Mouse (Mus musculus): ENCODE data around the gene Prps2.
A peak's percentile ranks its signal among the peaks of the same experiment; 100 is the strongest.
"Not testable (repeated sequence)": the region's sequence is repeated elsewhere in the genome, so short reads cannot be mapped to it uniquely, and the experiment has no call there.

Gene Prps2

GRCm38 (mm10) chrX:167323742-167324141, 58.8 kb downstream of the Prps2 start:
- DNase-seq (ENCODE audit: low spot score) = no peak

- DNase-seq (ENCODE audit: low spot score) = no peak
Observed at GRCm38 (mm10) chrX:167321233-167321806, 61.2 kb downstream of the Prps2 start.

DNA sequence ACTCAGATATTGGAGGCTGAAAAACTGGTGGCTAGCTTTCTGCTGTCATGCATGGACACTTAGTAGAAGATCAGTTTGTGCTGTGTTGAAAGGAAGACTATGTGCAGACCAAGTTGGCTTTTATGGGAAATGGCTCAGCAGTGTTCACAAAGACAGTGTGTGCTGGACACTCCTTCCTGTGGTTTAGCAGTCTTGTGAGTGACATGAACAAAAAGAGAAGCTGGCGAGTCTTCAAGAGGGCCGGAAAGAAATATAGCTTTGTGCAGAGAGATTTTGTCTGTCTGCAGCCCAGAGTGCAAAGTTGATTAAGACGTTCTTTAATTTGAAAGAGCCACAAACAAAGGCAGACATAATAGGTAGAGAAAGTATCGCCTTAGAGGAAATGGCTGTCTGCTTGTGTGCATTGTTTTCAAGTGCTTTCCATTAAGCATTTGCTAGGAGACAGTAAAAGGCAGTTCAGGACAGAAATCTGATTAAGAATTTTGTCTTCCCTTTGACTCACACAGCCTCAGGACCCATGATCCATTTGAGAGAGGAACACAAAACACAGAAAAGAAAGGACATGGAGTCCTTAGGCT, 63.6 kb downstream of the Prps2 start:
- DNase-seq (ENCODE audit: low spot score) = no peak

GRCm38 (mm10) chrX:167315766-167316165, 66.8 kb downstream of the Prps2 start:
- DNase-seq (ENCODE audit: low spot score) = peak; percentile 17

DNA sequence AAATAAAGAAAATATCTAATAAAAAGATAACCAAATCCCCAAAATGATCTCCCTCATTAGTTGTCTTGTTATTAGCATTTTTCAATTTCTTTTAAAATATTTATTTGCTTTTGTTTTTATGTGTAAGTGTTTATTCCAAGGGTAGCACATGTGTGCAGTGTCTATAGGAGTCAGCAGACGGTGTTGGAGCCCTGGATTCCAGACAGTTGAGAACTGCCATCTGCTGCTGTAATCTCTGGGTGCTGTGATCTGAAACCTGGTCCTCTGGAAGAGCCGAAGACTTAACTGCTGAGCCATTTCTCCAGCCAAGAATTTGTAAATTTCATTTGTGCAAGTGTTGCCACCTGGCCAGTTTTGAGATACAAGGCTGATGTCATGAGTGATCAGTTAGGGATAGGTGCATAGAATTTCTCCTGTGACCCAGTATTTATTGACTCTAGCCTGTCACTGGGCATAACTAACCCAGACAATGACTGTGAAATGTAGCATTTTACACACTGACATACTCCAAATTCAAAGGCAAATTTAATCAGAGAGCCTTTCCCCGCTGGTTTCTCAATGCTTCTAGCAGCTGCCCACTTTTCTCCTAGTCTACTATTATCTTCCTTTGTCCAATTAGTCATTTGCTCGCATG, 67.3 kb downstream of the Prps2 start:
- DNase-seq (ENCODE audit: low spot score) = no peak

- DNase-seq (ENCODE audit: low spot score) = not testable (repeated sequence)
Observed at GRCm38 (mm10) chrX:167302061-167302460, 80.5 kb downstream of the Prps2 start.
